Mouse (Mus musculus): Measurements from ENCODE around the gene Izumo1. TPM values are rescaled to one million over a fixed set of nuclear protein-coding genes. Genes with fewer than 3 reads are reported as not detected.
A peak's percentile ranks its signal among the peaks of the same experiment; 100 is the strongest.

Izumo1 gene
- under 1 TPM in 3 of 4 experiments, not detected in 1; 0.14 to 0.27 (median 0.22) TPM for total RNA-seq (2022)

GRCm38 (mm10) chr7:45621443-45621842 lies at the start of gene Izumo1:
TSS of gene Izumo1 (plus strand) at chr7:45621811.
- DNase-seq (ENCODE audit: low spot score in 2 of 2), result no peak

- DNase-seq (ENCODE audit: low spot score in 2 of 2), result no peak
Observed at GRCm38 (mm10) chr7:45571966-45572365, 49.6 kb upstream of the Izumo1 start.

GRCm38 (mm10) chr7:45573954-45574353 lies 47.7 kb upstream of the Izumo1 start:
- no peak for DNase-seq (ENCODE audit: low spot score in 2 of 2)

- no peak for DNase-seq (ENCODE audit: low spot score in 2 of 2)
Observed at GRCm38 (mm10) chr7:45574472-45575379, 46.9 kb upstream of the Izumo1 start.

GRCm38 (mm10) chr7:45585923-45586322 lies 35.7 kb upstream of the Izumo1 start:
- no peak for DNase-seq (ENCODE audit: low spot score in 2 of 2)

- no peak for DNase-seq (ENCODE audit: low spot score in 2 of 2)
Observed at GRCm38 (mm10) chr7:45587631-45588592, 33.7 kb upstream of the Izumo1 start.

GRCm38 (mm10) chr7:45589173-45589572 lies 32.4 kb upstream of the Izumo1 start:
- peak; percentile 98 to 99 for DNase-seq (ENCODE audit: low spot score in 2 of 2)

GRCm38 (mm10) chr7:45589898-45590297 lies 31.7 kb upstream of the Izumo1 start:
- DNase-seq (ENCODE audit: low spot score in 2 of 2), result no peak

- DNase-seq (ENCODE audit: low spot score in 2 of 2), result no peak
Observed at GRCm38 (mm10) chr7:45590874-45591273, 30.7 kb upstream of the Izumo1 start.

- DNase-seq (ENCODE audit: low spot score in 2 of 2), result no peak
Observed at GRCm38 (mm10) chr7:45591880-45592279, 29.7 kb upstream of the Izumo1 start.

- peak in 1 of 2 experiments; percentile 71 for DNase-seq (ENCODE audit: low spot score in 2 of 2)
Observed at GRCm38 (mm10) chr7:45593118-45593815, 28.3 kb upstream of the Izumo1 start.

GRCm38 (mm10) chr7:45595176-45595575 lies 26.4 kb upstream of the Izumo1 start:
- DNase-seq (ENCODE audit: low spot score in 2 of 2), result no peak

GRCm38 (mm10) chr7:45596107-45596506 lies 25.5 kb upstream of the Izumo1 start:
- no peak for DNase-seq (ENCODE audit: low spot score in 2 of 2)

GRCm38 (mm10) chr7:45597013-45597412 lies 24.6 kb upstream of the Izumo1 start:
- no peak for DNase-seq (ENCODE audit: low spot score in 2 of 2)

- no peak for DNase-seq (ENCODE audit: low spot score in 2 of 2)
Observed at GRCm38 (mm10) chr7:45597527-45597926, 24.1 kb upstream of the Izumo1 start.

GRCm38 (mm10) chr7:45598960-45599879 lies 22.4 kb upstream of the Izumo1 start:
- no peak for DNase-seq (ENCODE audit: low spot score in 2 of 2)

GRCm38 (mm10) chr7:45605704-45606289 lies 15.8 kb upstream of the Izumo1 start:
- no peak for DNase-seq (ENCODE audit: low spot score in 2 of 2)

- no peak for DNase-seq (ENCODE audit: low spot score in 2 of 2)
Observed at GRCm38 (mm10) chr7:45609511-45609910, 12.1 kb upstream of the Izumo1 start.

- no peak for DNase-seq (ENCODE audit: low spot score in 2 of 2)
Observed at GRCm38 (mm10) chr7:45616277-45616676, 5.3 kb upstream of the Izumo1 start.

All from layer of hippocampus, adult 8-10 months (tissue).